Mouse (Mus musculus) ES-E14 (cell line): ENCODE measurements around the gene Rab23.

Source experiments
- HCFC1 ChIP-seq: IDR thresholded peaks from 2 replicates; pipeline ENCODE4 v1.6.1; 2012; ENCODE audit warnings: low read length, inconsistent platforms, borderline replicate concordance; ENCODE audit not compliant: insufficient read depth
- MAFK ChIP-seq: IDR thresholded peaks from 2 replicates; pipeline ENCODE4 v1.6.1; 2014; ENCODE audit warnings: mild to moderate bottlenecking, low read depth, low read length, inconsistent platforms; ENCODE audit not compliant: insufficient read depth

DNA sequence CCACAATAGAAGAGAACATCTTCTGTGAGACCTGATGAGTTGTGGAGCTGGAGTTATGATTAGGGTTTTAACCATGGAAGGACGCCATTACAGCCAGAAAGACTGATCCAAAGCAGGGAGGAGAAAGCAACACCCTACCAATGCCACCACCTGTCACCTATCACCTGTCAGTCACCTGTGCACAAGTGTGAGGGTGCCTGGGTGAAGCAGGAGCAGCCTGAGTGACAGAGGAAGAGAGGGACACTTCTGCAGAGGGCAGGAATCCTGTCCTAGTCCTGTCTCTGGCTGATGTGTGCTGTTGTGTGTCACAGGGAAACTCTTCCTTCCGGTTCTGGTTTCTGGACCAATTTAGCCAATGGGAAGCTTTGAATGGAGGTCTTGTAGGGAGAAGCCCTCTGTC, 23.7 kb upstream of the Rab23 start:
- TF ChIP-seq HCFC1, result no peak
- no peak for TF ChIP-seq MAFK
